Mouse (Mus musculus) liver, postnatal 0 days (tissue): Measurements from ENCODE around the gene Col7a1. TPM values are rescaled to one million over a fixed set of nuclear protein-coding genes. Genes with fewer than 3 reads are reported as not detected.

Experiments
- ATAC-seq: fragments of 200-750 bp; cut with Nextera tagmentation; 2 replicates; pipeline ENCODE4 v1.8.0; 2017; ENCODE audit warnings: mild to moderate bottlenecking, moderate library complexity
- DNase-seq: peaks from one replicate; pipeline ENCODE4 v3.0.0-alpha.2; 2016
- H3K27ac ChIP-seq: fragments of 300-500 bp; sonication (generic); 2 replicates; pipeline ENCODE4 v1.5.1; 2014; ENCODE audit warnings: antibody characterized with exemption, moderate library complexity, mild to moderate bottlenecking, low read depth
- H3K27me3 ChIP-seq: fragments of 300-500 bp; sonication (generic); 2 replicates; pipeline ENCODE4 v1.6.1; 2014; ENCODE audit warnings: low read length, control low read depth, mixed read lengths; ENCODE audit not compliant: insufficient read depth
- H3K36me3 ChIP-seq: fragments of 300-500 bp; sonication (generic); replicated peaks from 2 replicates; pipeline ENCODE4 v1.6.1; 2014; ENCODE audit warnings: mild to moderate bottlenecking, control low read depth, low read length, moderate library complexity, mixed read lengths; ENCODE audit not compliant: insufficient read depth
- H3K4me1 ChIP-seq: fragments of 300-500 bp; sonication (generic); 2 replicates; pipeline ENCODE4 v1.6.1; 2014; ENCODE audit warnings: antibody characterized with exemption, mild to moderate bottlenecking, control low read depth; ENCODE audit not compliant: insufficient read depth
- H3K4me2 ChIP-seq: fragments of 300-500 bp; sonication (generic); 2 replicates; pipeline ENCODE4 v1.6.1; 2014; ENCODE audit warnings: low read depth, mild to moderate bottlenecking, low read length, moderate library complexity, mixed read lengths
- H3K4me3 ChIP-seq: fragments of 300-500 bp; sonication (generic); 2 replicates; pipeline ENCODE4 v1.5.1; 2014; ENCODE audit warnings: low read depth, low read length
- H3K9ac ChIP-seq: fragments of 300-500 bp; sonication (generic); replicated peaks from 2 replicates; pipeline ENCODE4 v1.6.1; 2014; ENCODE audit warnings: mild to moderate bottlenecking, moderate library complexity
- H3K9me3 ChIP-seq: fragments of 300-500 bp; sonication (generic); 2 replicates; pipeline ENCODE4 v1.6.1; 2016; ENCODE audit warnings: mild to moderate bottlenecking, control low read depth, low read length, mixed read lengths
- CTCF ChIP-seq: sonication (generic); IDR thresholded peaks from 2 replicates; pipeline ENCODE4 v1.5.1; 2016; ENCODE audit warnings: antibody characterized with exemption, low read depth
- EP300 ChIP-seq: IDR thresholded peaks from 2 replicates; pipeline ENCODE4 v1.6.1; 2016; ENCODE audit warnings: antibody characterized with exemption, low read depth, mild to moderate bottlenecking
- WGBS: fragments of 180-500 bp; shearing (Covaris S2); extraction: QIAGEN DNeasy Blood & Tissue Kit; methylation state at CpG from one replicate; pipeline ENCODE4 v1.1.7; 2014; ENCODE audit not compliant: insufficient replicate concordance; 5-methylcytosine and 5-hydroxymethylcytosine counted together
- microRNA counts: library from miRNA; unstranded; fragments of <30 nt; microRNA quantifications from one replicate; lab custom pipeline; 2015
- microRNA-seq: library from miRNA; unstranded; fragments of <30 nt; microRNA quantifications from one replicate; pipeline ENCODE4, GENCODE M21; 2016
- polyA plus RNA-seq: library from polyadenylated mRNA; unstranded; fragments of >200 nt; fragmentation: Nextera tagmentation; extraction: Ambion mirVana; gene quantifications from 2 replicates; pipeline ENCODE4 v1.2.1, GENCODE M21; 2015

The Col7a1 gene
- polyA plus RNA-seq, 1 experiment from 2014 or later: 0.13 TPM

DNA sequence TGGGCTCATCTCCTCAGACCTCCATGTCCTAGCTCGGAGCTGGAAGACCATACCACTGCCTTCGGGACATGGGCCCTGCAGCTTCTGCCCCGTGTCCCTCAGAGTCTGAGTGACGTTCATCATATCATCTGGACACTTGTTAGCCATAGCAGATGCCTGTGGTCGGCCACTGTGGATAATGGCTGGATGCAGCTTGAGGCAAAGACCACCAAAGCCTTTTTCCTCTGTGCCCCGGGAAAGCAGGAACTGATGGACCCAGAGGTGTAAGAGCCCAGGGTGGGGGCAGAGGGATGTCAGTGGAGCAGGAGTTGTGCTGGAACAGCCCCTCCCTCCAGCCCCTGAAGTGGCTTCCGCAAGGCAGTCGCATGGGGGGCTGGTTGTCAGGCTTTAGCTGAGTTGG is 78.3 kb downstream of the Col7a1 start:
- no peak overlapping the region for H3K27ac ChIP-seq
- H3K4me2 ChIP-seq: no peak overlapping the region
- no peak for ATAC-seq
- H3K9me3 ChIP-seq: no peaks in the 10 kb centered on the region
- H3K4me1 ChIP-seq: no peaks in the 10 kb centered on the region
- no peak overlapping the region for H3K9ac ChIP-seq
- H3K36me3 ChIP-seq: 0 out of 2 replicates have a peak, but pooled peaks cover 3% of the 10 kb centered on the region
- TF ChIP-seq EP300 (no peak), CTCF (no peak)
- H3K27me3 ChIP-seq: no peaks in the 10 kb centered on the region
- H3K4me3 ChIP-seq: no peak overlapping the region
- no peak for DNase-seq
- 82% methylated on average over 8 of the region's 8 CpGs for WGBS

DNA sequence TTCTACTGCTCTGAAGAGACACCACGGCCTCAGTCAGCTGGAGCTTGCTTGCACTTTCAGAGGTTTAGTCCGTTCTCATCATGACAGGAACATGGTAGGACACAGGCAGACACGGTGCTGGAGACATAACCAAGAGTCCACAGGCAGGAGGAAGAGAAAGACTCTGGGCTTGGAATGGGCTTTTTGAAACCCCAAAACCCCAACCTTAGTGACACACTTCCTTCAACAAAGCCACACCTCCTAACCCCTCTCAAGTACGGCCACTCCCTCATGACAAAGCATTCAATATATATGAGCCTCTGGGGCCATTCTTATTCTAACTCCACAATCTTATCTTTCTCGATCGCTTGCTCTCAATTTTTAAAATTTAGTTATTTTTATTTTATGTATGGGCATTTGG is 79.0 kb downstream of the Col7a1 start:
- H3K36me3 ChIP-seq: 0 out of 2 replicates have a peak, but pooled peaks cover 3% of the 10 kb centered on the region
- no peak overlapping the region for H3K9ac ChIP-seq
- H3K4me2 ChIP-seq: no peak overlapping the region
- TF ChIP-seq CTCF (no peak), EP300 (no peak)
- no peaks in the 10 kb centered on the region for H3K9me3 ChIP-seq
- H3K27ac ChIP-seq: no peak overlapping the region
- no peak overlapping the region for H3K4me3 ChIP-seq
- H3K27me3 ChIP-seq: no peaks in the 10 kb centered on the region
- 54% methylated on average over 6 of the region's 6 CpGs for WGBS
- H3K4me1 ChIP-seq: no peaks in the 10 kb centered on the region
- ATAC-seq: no peak
- DNase-seq: no peak

MicroRNAs within 50 kb of the gene (microRNA counts, 519-probe panel; counts per million panel counts)
- not detected for microRNA mmu-miR-711 (lab: Ali Mortazavi, UCI)

Small RNA genes lying within 50 kb of the gene (microRNA-seq; reads per million reads assigned to microRNA genes)
- not detected for gene Mir711

Other genes with a start within 250 kb of the Col7a1 start
- 12.4 and 18.6 TPM in 2 replicates for gene Ip6k2, start 169.8 kb upstream of the Col7a1 start, polyA plus RNA-seq
- 4.5 TPM in 2 replicates for gene Nckipsd, start 145.2 kb upstream of the Col7a1 start, polyA plus RNA-seq
- 0.09 and 0.23 TPM in 2 replicates for gene Celsr3, start 127.3 kb upstream of the Col7a1 start, polyA plus RNA-seq
- 2.4 TPM in 2 replicates for gene Slc26a6, start 100.3 kb upstream of the Col7a1 start, polyA plus RNA-seq
- gene Tmem89, start 39.0 kb upstream of the Col7a1 start, polyA plus RNA-seq: not detected in 2 replicates
- 333 and 345 TPM in 2 replicates for gene Uqcrc1, start 17.0 kb upstream of the Col7a1 start, polyA plus RNA-seq
- not detected in 2 replicates for gene Ucn2, start 32.4 kb downstream of the Col7a1 start, polyA plus RNA-seq
- 3.1 and 3.8 TPM in 2 replicates for gene Pfkfb4, start 38.2 kb downstream of the Col7a1 start, polyA plus RNA-seq
- gene Shisa5, start 85.0 kb downstream of the Col7a1 start, polyA plus RNA-seq: 34.1 and 35.0 TPM in 2 replicates
- 13.3 and 14.3 TPM in 2 replicates for gene Trex1, start 106.1 kb downstream of the Col7a1 start, polyA plus RNA-seq
- gene Atrip, start 120.5 kb downstream of the Col7a1 start, polyA plus RNA-seq: 6.1 and 6.7 TPM in 2 replicates
- 8.9 and 9.1 TPM in 2 replicates for gene Ccdc51, start 128.9 kb downstream of the Col7a1 start, polyA plus RNA-seq
- gene Tma7, start 129.0 kb downstream of the Col7a1 start, polyA plus RNA-seq: 283 and 284 TPM in 2 replicates
- gene Plxnb1, start 141.8 kb downstream of the Col7a1 start, polyA plus RNA-seq: 1.9 and 2.2 TPM in 2 replicates
- gene Fbxw21, start 208.5 kb downstream of the Col7a1 start, polyA plus RNA-seq: not detected in 2 replicates
- not detected in 2 replicates for gene Fbxw13, start 242.4 kb downstream of the Col7a1 start, polyA plus RNA-seq